Mouse (Mus musculus): ENCODE data around the gene Wbp1l.

The Wbp1l gene

GRCm38 (mm10) chr19:46699011-46699481 lies 100.2 kb downstream of the Wbp1l start:
- DNase-seq (ENCODE audit: extremely low read depth, low read depth) = no peak

- DNase-seq (ENCODE audit: extremely low read depth, low read depth) = no peak
Observed at GRCm38 (mm10) chr19:46701156-46701555, 102.3 kb downstream of the Wbp1l start.

- DNase-seq (ENCODE audit: extremely low read depth, low read depth) = peak; percentile 84
Observed at GRCm38 (mm10) chr19:46705779-46706495, 107.1 kb downstream of the Wbp1l start.

- DNase-seq (ENCODE audit: extremely low read depth, low read depth) = no peak
Observed at GRCm38 (mm10) chr19:46706540-46707295, 107.8 kb downstream of the Wbp1l start.
